Mouse (Mus musculus) myocyte (in vitro differentiated cells): ENCODE measurements around the gene Naaa. TPM values are rescaled to one million over a fixed set of nuclear protein-coding genes. Genes with fewer than 3 reads are reported as not detected.

ENCODE experiments used
- H3K27me3 ChIP-seq: one replicate; pipeline ENCODE4 v1.6.1; 2011; ENCODE audit not compliant: control insufficient read depth, insufficient read depth, insufficient read length
- H3K36me3 ChIP-seq: one replicate; pipeline ENCODE4 v1.6.1; 2011; ENCODE audit not compliant: control insufficient read depth, insufficient read depth
- H3K4me2 ChIP-seq: one replicate; pipeline ENCODE4 v1.6.1; 2011; ENCODE audit warnings: low read depth, control low read depth
- H3K4me3 ChIP-seq: one replicate; pipeline ENCODE4 v1.5.1; 2011; ENCODE audit warnings: mild to moderate bottlenecking, control low read depth, moderate library complexity
- H3K79me2 ChIP-seq: one replicate; pipeline ENCODE4 v1.6.1; 2011; ENCODE audit not compliant: control insufficient read depth, insufficient read depth
- H3ac ChIP-seq: one replicate; pipeline ENCODE4 v1.6.1; 2011; ENCODE audit not compliant: control insufficient read depth, insufficient read length
- CEBPB ChIP-seq: IDR thresholded peaks from 2 replicates; pipeline ENCODE4 v1.6.1; 2011; ENCODE audit warnings: mild to moderate bottlenecking, moderate library complexity; ENCODE audit not compliant: poor library complexity, insufficient read depth, severe bottlenecking
- E2F4 ChIP-seq: IDR thresholded peaks from one replicate; pipeline ENCODE4 v1.6.1; 2011; ENCODE audit warnings: mild to moderate bottlenecking, control low read depth, moderate library complexity; ENCODE audit not compliant: insufficient read depth
- MAX ChIP-seq: IDR thresholded peaks from one replicate; pipeline ENCODE4 v1.6.1; 2011; ENCODE audit warnings: low read depth, mild to moderate bottlenecking, control low read depth
- MYOD1 ChIP-seq, 3 experiments: IDR thresholded peaks; one replicate each; pipeline ENCODE4 v1.6.1; 2011; ENCODE audit warnings: control low read depth in 2 of 3, low read depth in 2 of 3, mild to moderate bottlenecking in 2 of 3, moderate library complexity in 1 of 3; ENCODE audit not compliant: insufficient read length in 2 of 3, control insufficient read depth in 1 of 3
- MYOG ChIP-seq, 3 experiments: IDR thresholded peaks; one replicate each; pipeline ENCODE4 v1.6.1; 2011; ENCODE audit warnings: control low read depth in 2 of 3, low read depth in 2 of 3, mild to moderate bottlenecking in 2 of 3; ENCODE audit not compliant: insufficient read length in 2 of 3, control insufficient read depth in 1 of 3, insufficient read depth in 1 of 3
- POLR2A ChIP-seq: IDR thresholded peaks from one replicate; pipeline ENCODE4 v1.6.1; 2011; ENCODE audit warnings: low read depth, mild to moderate bottlenecking, control low read depth, moderate library complexity; ENCODE audit not compliant: insufficient read length
- POLR2AphosphoS2 ChIP-seq: IDR thresholded peaks from one replicate; pipeline ENCODE4 v1.6.1; 2011; ENCODE audit warnings: low read depth, control low read depth; ENCODE audit not compliant: insufficient read length
- REST ChIP-seq: IDR thresholded peaks from one replicate; pipeline ENCODE4 v1.6.1; 2011; ENCODE audit warnings: mild to moderate bottlenecking, control low read depth, moderate library complexity; ENCODE audit not compliant: insufficient read depth, insufficient read length
- SRF ChIP-seq: IDR thresholded peaks from one replicate; pipeline ENCODE4 v1.6.1; 2011; ENCODE audit warnings: low read depth; ENCODE audit not compliant: control insufficient read depth, insufficient read length
- TCF12 ChIP-seq: IDR thresholded peaks from one replicate; pipeline ENCODE4 v1.6.1; 2011; ENCODE audit warnings: mild to moderate bottlenecking, control low read depth; ENCODE audit not compliant: poor library complexity, insufficient read depth, severe bottlenecking
- TCF3 ChIP-seq: IDR thresholded peaks from one replicate; pipeline ENCODE4 v1.6.1; 2011; ENCODE audit warnings: low read depth, control low read depth; ENCODE audit not compliant: insufficient read length
- USF1 ChIP-seq: IDR thresholded peaks from one replicate; pipeline ENCODE4 v1.6.1; 2011; ENCODE audit warnings: low read depth, mild to moderate bottlenecking, control low read depth, moderate library complexity
- polyA plus RNA-seq: library from polyadenylated mRNA; unstranded; fragments of >200 nt; fragmentation: generic; extraction: Trizol; gene quantifications from one replicate; pipeline ENCODE4 v1.2.1, GENCODE M21; 2012; ENCODE audit warnings: missing spikeins

The Naaa gene
- polyA plus RNA-seq, 1 experiment: 6.2 TPM

DNA sequence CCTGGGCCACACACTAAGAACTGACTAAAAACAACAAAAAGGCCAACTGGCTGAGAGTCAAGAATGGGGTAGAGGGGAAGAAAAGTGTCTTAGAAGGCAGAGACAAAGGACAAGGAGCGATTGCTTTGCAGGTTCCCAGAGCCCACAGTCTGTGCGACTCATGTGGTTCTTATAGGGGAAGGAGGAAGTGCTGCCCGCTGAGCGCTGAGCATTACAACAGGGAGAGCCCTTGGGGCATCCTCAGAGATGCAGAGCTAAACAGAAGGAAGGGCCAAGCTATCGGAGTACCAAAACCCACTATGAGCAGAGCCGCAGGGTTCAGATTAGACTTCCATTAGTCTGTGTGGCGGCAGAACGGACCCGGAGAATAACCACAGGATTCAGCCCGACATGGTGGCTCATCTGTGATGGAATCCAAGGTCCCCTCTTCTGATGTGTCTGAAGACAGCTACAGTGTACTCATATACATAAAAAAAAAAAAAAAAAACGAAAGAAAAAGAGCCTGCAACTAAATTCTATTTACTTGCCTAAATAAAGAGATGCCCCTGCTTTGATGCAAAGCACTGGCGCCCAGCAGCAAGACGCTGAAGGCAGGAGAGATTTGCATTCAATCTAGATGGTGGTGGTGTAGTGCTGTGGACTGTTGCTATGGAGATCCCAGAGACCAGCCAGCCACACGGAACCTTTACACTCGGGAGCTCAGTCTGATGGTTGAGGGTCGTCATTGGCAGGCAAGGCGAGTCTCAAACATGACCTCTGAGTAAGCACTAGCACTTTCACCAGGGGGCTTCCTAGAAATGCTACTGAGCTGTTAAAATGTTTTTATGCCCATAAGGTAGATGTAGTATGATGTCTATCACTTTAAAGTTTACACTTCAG, 58.8 kb downstream of the Naaa start:
- H3K4me2 ChIP-seq: peak overlapping the region; percentile 68
- H3K27me3 ChIP-seq: no peaks in the 10 kb centered on the region
- no peaks in the 10 kb centered on the region for H3K36me3 ChIP-seq

GRCm38 (mm10) chr5:92215308-92215707, 62.7 kb downstream of the Naaa start, which contains the start of gene U90926:
U90926 (minus strand) TSS chr5:92215408.
- Histone ChIP-seq H3K36me3 (no peaks in the 10 kb centered on the region), H3K27me3 (no peaks in the 10 kb centered on the region), H3K4me2 (no peak within 1 kb of the TSS), H3K79me2 (no peaks in the 10 kb centered on the region), H3K4me3 (no peak within 1 kb of the TSS), H3ac (no peak within 1 kb of the TSS)
- no peak for TF ChIP-seq TCF3
- TF ChIP-seq POLR2A: no peak
- no peak for TF ChIP-seq E2F4
- TF ChIP-seq REST: no peak
- no peak for TF ChIP-seq USF1
- no peak for TF ChIP-seq SRF
- no peak for TF ChIP-seq MAX
- no peak for TF ChIP-seq CEBPB
- no peak for TF ChIP-seq MYOD1 (IDR thresholded peaks at IDR 0.05; ENCODE audit: control insufficient read depth in 1 of 3, insufficient read length in 2 of 3, low read depth in 2 of 3)

More for the DNA sequence above, 58.8 kb downstream of the Naaa start:
- Histone ChIP-seq H3K4me3 (no peak overlapping the region), H3ac (no peak overlapping the region), H3K79me2 (no peaks in the 10 kb centered on the region)
- TF ChIP-seq SRF (no peak), E2F4 (no peak), REST (no peak), USF1 (no peak), TCF12 (no peak), TCF3 (no peak), POLR2AphosphoS2 (no peak), MAX (no peak), MYOG (IDR thresholded peaks at IDR 0.05; ENCODE audit: control insufficient read depth in 1 of 3, insufficient read depth in 1 of 3, insufficient read length in 2 of 3, low read depth in 2 of 3) (no peak), MYOD1 (IDR thresholded peaks at IDR 0.05; ENCODE audit: control insufficient read depth in 1 of 3, insufficient read length in 2 of 3, low read depth in 2 of 3) (no peak), CEBPB (no peak)

DNA sequence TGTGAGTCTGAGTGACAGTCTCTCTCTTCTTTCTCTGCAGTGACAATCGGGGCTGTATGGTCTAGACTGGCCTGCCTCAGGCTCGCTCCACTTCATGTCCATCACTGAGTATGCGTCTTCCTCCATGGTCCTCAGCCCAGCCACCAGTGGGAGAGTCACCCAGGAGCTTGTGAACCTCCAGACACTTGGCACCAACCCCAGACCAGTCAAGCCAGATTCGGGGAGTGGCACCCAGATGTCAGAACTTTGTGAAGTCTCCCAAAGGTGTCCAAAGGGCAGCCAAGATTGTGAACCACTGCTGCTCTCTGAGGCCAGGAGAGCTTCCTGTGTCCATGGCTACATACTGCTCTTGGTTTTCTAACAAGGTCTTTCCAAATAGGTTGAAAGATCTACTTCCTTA, 65.7 kb downstream of the Naaa start:
- TF ChIP-seq USF1: no peak
- no peak for TF ChIP-seq POLR2AphosphoS2
- no peak for TF ChIP-seq E2F4
- Histone ChIP-seq H3K27me3 (no peaks in the 10 kb centered on the region), H3K79me2 (no peaks in the 10 kb centered on the region), H3K36me3 (no peaks in the 10 kb centered on the region), H3ac (no peak overlapping the region), H3K4me2 (no peak overlapping the region), H3K4me3 (no peak overlapping the region)

- H3ac ChIP-seq: no peak overlapping the region
- no peak overlapping the region for H3K4me2 ChIP-seq
- H3K36me3 ChIP-seq: peaks cover 2% of the 10 kb centered on the region
- no peaks in the 10 kb centered on the region for H3K27me3 ChIP-seq
- H3K4me3 ChIP-seq: no peak overlapping the region
- H3K79me2 ChIP-seq: no peaks in the 10 kb centered on the region
- TF ChIP-seq TCF3 (no peak), SRF (no peak), MYOD1 (IDR thresholded peaks at IDR 0.05; ENCODE audit: control insufficient read depth in 1 of 3, insufficient read length in 2 of 3, low read depth in 2 of 3) (no peak), E2F4 (no peak), USF1 (no peak), MAX (no peak), POLR2A (no peak), TCF12 (no peak), CEBPB (no peak), REST (no peak), POLR2AphosphoS2 (no peak), MYOG (IDR thresholded peaks at IDR 0.05; ENCODE audit: control insufficient read depth in 1 of 3, insufficient read depth in 1 of 3, insufficient read length in 2 of 3, low read depth in 2 of 3) (no peak)
Measured at GRCm38 (mm10) chr5:92210205-92210604, 67.8 kb downstream of the Naaa start.

Other genes starting within 250 kb of the Naaa start
- gene Cdkl2, start 234.3 kb downstream of the Naaa start, polyA plus RNA-seq: 0.53 TPM
- 25.8 TPM for gene G3bp2, start 194.5 kb downstream of the Naaa start, polyA plus RNA-seq
- gene Uso1, start 140.2 kb downstream of the Naaa start, polyA plus RNA-seq: 55.2 TPM
- not detected for gene U90926, start 62.8 kb downstream of the Naaa start, polyA plus RNA-seq
- gene Ppef2, start 21.9 kb downstream of the Naaa start, polyA plus RNA-seq: 0.18 TPM
- 7.5 TPM for gene Sdad1, start 32.3 kb upstream of the Naaa start, polyA plus RNA-seq
- 0.02 TPM for gene Cxcl9, start 49.9 kb upstream of the Naaa start, polyA plus RNA-seq
- gene Art3, start 53.7 kb upstream of the Naaa start, polyA plus RNA-seq: 3.8 TPM
- gene Cxcl10, start 70.7 kb upstream of the Naaa start, polyA plus RNA-seq: 0.62 TPM
- 11.0 TPM for gene Nup54, start 157.0 kb upstream of the Naaa start, polyA plus RNA-seq
- 46.6 TPM for gene Scarb2, start 228.7 kb upstream of the Naaa start, polyA plus RNA-seq